Mouse (Mus musculus) ES-E14 (cell line): ENCODE data around the gene Abhd14a. TPM values are rescaled to one million over a fixed set of nuclear protein-coding genes. Genes with fewer than 3 reads are reported as not detected.
A peak's percentile ranks its signal among the peaks of the same experiment; 100 is the strongest.

Source experiments
- DNase-seq: peaks from one replicate; pipeline ENCODE4 v3.0.0-alpha.2; 2013; ENCODE audit warnings: low read depth, low spot score
- H3K27ac ChIP-seq: 2 replicates; pipeline ENCODE4 v1.5.1; 2012; ENCODE audit warnings: low read depth, mild to moderate bottlenecking, low read length, moderate library complexity, mixed read lengths; ENCODE audit not compliant: poor library complexity, insufficient read depth, severe bottlenecking
- H3K36me3 ChIP-seq: 2 replicates; pipeline ENCODE4 v1.6.1; 2012; ENCODE audit warnings: mild to moderate bottlenecking, low read length, moderate library complexity, mixed read lengths; ENCODE audit not compliant: control insufficient read depth, poor library complexity, insufficient read depth, severe bottlenecking
- H3K4me1 ChIP-seq, 2 experiments: fragments of 150-350 bp in 1 of 2; sonication (generic) in 1 of 2; 2 replicates each; pipeline ENCODE4 v1.6.1; 2012; ENCODE audit warnings: low read length in 2 of 2, mild to moderate bottlenecking in 1 of 2, mixed read lengths in 1 of 2; ENCODE audit not compliant: control insufficient read depth in 2 of 2, insufficient read depth in 2 of 2, poor library complexity in 1 of 2
- H3K4me3 ChIP-seq, 2 experiments: fragments of 150-350 bp in 1 of 2; sonication (generic) in 1 of 2; 2 replicates each; pipeline ENCODE4 v1.5.1; 2012; ENCODE audit warnings: low read length in 2 of 2, low read depth in 1 of 2, mild to moderate bottlenecking in 1 of 2, mixed read lengths in 1 of 2; ENCODE audit not compliant: insufficient read depth in 1 of 2, poor library complexity in 1 of 2, severe bottlenecking in 1 of 2
- H3K9ac ChIP-seq: 2 replicates; pipeline ENCODE4 v1.6.1; 2012; ENCODE audit warnings: low read depth, mild to moderate bottlenecking, low read length, mixed read lengths; ENCODE audit not compliant: poor library complexity, insufficient read depth, severe bottlenecking
- H3K9me3 ChIP-seq: fragments of 150-350 bp; sonication (generic); 2 replicates; pipeline ENCODE4 v1.6.1; 2012; ENCODE audit warnings: low read depth, mild to moderate bottlenecking, low read length; ENCODE audit not compliant: control insufficient read depth, insufficient read depth
- CHD2 ChIP-seq: IDR thresholded peaks from 2 replicates; pipeline ENCODE4 v1.6.1; 2014; ENCODE audit warnings: mild to moderate bottlenecking, low read depth, low read length, inconsistent platforms
- HCFC1 ChIP-seq: IDR thresholded peaks from 2 replicates; pipeline ENCODE4 v1.6.1; 2012; ENCODE audit warnings: low read length, inconsistent platforms, borderline replicate concordance; ENCODE audit not compliant: insufficient read depth
- MAFK ChIP-seq: IDR thresholded peaks from 2 replicates; pipeline ENCODE4 v1.6.1; 2014; ENCODE audit warnings: mild to moderate bottlenecking, low read depth, low read length, inconsistent platforms; ENCODE audit not compliant: insufficient read depth
- ZC3H11A ChIP-seq: IDR thresholded peaks from 2 replicates; pipeline ENCODE4 v1.6.1; 2012; ENCODE audit warnings: low read depth, mild to moderate bottlenecking, inconsistent platforms, low read length, borderline replicate concordance
- ZNF384 ChIP-seq: IDR thresholded peaks from 2 replicates; pipeline ENCODE4 v1.6.1; 2012; ENCODE audit warnings: low read depth, low read length, inconsistent platforms
- in situ Hi-C, 2 experiments: fragments of 600-800 bp; cut with MboI; formaldehyde crosslinking; loops; one replicate each; pipeline ENCODE4 v1.15.1; 2025; ENCODE audit warnings: low sequenced_read_pairs in 2 of 2, inconsistent platforms in 1 of 2; ENCODE audit not compliant: unreplicated experiment in 2 of 2
- total RNA-seq: library from RNA; depleted of rRNA; stranded (reverse); fragments of 300-350 nt; gene quantifications from 2 replicates; pipeline ENCODE4 v1.2.3, GENCODE M21; 2012

Abhd14a gene
- total RNA-seq, 1 experiment, result 23.0 TPM

GRCm38 (mm10) chr9:106421865-106422160 is 25.7 kb downstream of the Abhd14a start:
- no peak overlapping the region for H3K9ac ChIP-seq

GRCm38 (mm10) chr9:106421033-106421864 is 26.2 kb downstream of the Abhd14a start:
- TF ChIP-seq ZNF384, result no peak
- no peak for TF ChIP-seq CHD2
- no peak for TF ChIP-seq MAFK
- no peak for TF ChIP-seq ZC3H11A
- no peak for TF ChIP-seq HCFC1
- peak overlapping the region; percentile 5 to 26; a peak in 2 of 4 replicates for H3K4me3 ChIP-seq
- no peaks in the 10 kb centered on the region for H3K9me3 ChIP-seq
- H3K36me3 ChIP-seq, result no peaks in the 10 kb centered on the region
- no peak overlapping the region for H3K9ac ChIP-seq
- H3K4me1 ChIP-seq, result peaks cover 0 to 20% of the 10 kb centered on the region in 2 experiments; a peak in 2 of 4 replicates
- in situ Hi-C loops, result loop anchor here (5.0 to 10.0 kb wide), 2 partner anchors 126 to 129 kb away; no protein-coding TSS in a partner anchor
- H3K27ac ChIP-seq, result no peak overlapping the region
- DNase-seq, result no peak

More at GRCm38 (mm10) chr9:106421865-106422160, 25.7 kb downstream of the Abhd14a start:
- no peaks in the 10 kb centered on the region for H3K9me3 ChIP-seq
- H3K36me3 ChIP-seq, result no peaks in the 10 kb centered on the region
- no peak overlapping the region for H3K27ac ChIP-seq
- peak; percentile 89 for DNase-seq
- TF ChIP-seq MAFK, result no peak
- no peak for TF ChIP-seq CHD2
- TF ChIP-seq ZNF384, result no peak
- no peak for TF ChIP-seq HCFC1
- peak; percentile 91 for TF ChIP-seq ZC3H11A
- H3K4me1 ChIP-seq, result peaks cover 0 to 20% of the 10 kb centered on the region in 2 experiments; a peak in 2 of 4 replicates
- in situ Hi-C loops, result loop anchor here (5.0 to 10.0 kb wide), 2 partner anchors 127 to 130 kb away; no protein-coding TSS in a partner anchor
- H3K4me3 ChIP-seq, result no peak overlapping the region

GRCm38 (mm10) chr9:106420608-106421007 is 26.9 kb downstream of the Abhd14a start:
- H3K4me3 ChIP-seq, result no peak overlapping the region
- no peaks in the 10 kb centered on the region for H3K36me3 ChIP-seq
- peaks cover 0 to 20% of the 10 kb centered on the region in 2 experiments; a peak in 2 of 4 replicates for H3K4me1 ChIP-seq
- in situ Hi-C loops, result loop anchor here (5.0 to 10.0 kb wide), 2 partner anchors 126 to 128 kb away; no protein-coding TSS in a partner anchor
- no peaks in the 10 kb centered on the region for H3K9me3 ChIP-seq
- TF ChIP-seq ZC3H11A (no peak), ZNF384 (no peak), MAFK (no peak), HCFC1 (no peak), CHD2 (no peak)
- no peak for DNase-seq
- H3K27ac ChIP-seq, result no peak overlapping the region
- H3K9ac ChIP-seq, result no peak overlapping the region

- DNase-seq, result no peak
- Histone ChIP-seq H3K4me3 (peak overlapping the region; percentile 9 to 29; a peak in 3 of 4 replicates), H3K27ac (no peak overlapping the region), H3K9ac (0 out of 2 replicates have a peak overlapping the region, but pooled peaks have one; percentile 14), H3K4me1 (peaks cover 0 to 20% of the 10 kb centered on the region in 2 experiments; a peak in 2 of 4 replicates), H3K9me3 (no peaks in the 10 kb centered on the region), H3K36me3 (no peaks in the 10 kb centered on the region)
- TF ChIP-seq HCFC1, result no peak
- TF ChIP-seq ZNF384, result no peak
- TF ChIP-seq ZC3H11A, result no peak
- no peak for TF ChIP-seq MAFK
- TF ChIP-seq CHD2, result no peak
- in situ Hi-C loops, result no loop called here
Measured at GRCm38 (mm10) chr9:106417841-106418625, 29.4 kb downstream of the Abhd14a start.
